Comparison of ENCODE assay signal across 14 mouse cellular contexts in genomic region chr3:30511062-30511640, GRCm38 (mm10). TPM values are rescaled to one million over a fixed set of nuclear protein-coding genes. Genes with fewer than 3 reads are reported as not detected.
DNase-seq lines count a peak whose midpoint lies in the region; ATAC-seq and TF ChIP-seq lines count a peak whose summit lies in the region.
"Had no signal": no experiment of that assay in that cellular context is flagged by ENCODE, and none has a peak within 500 bp of the region (broad histone marks: within the 10 kb centered on the region; RNA-seq: fewer than 3 reads in every experiment).

No protein-coding gene starts in this region.

- peaks cover 69% of the 10 kb centered on the region for H3K27me3 ChIP-seq in forebrain, postnatal 0 days (ENCODE audit: insufficient read depth, low read length)
- peaks cover 53% of the 10 kb centered on the region for H3K27me3 ChIP-seq in forebrain, embryonic 14.5 days (replicated peaks; ENCODE audit: control insufficient read depth, insufficient read depth, low read length)
- H3K27me3 ChIP-seq in midbrain, embryonic 11.5 days (ENCODE audit: control insufficient read depth, insufficient read depth, low read length): peaks cover 38% of the 10 kb centered on the region
- peaks cover 65% of the 10 kb centered on the region for H3K27me3 ChIP-seq in midbrain, embryonic 14.5 days (ENCODE audit: control insufficient read depth, insufficient read depth, low read length)
- peaks cover 54% of the 10 kb centered on the region for H3K27me3 ChIP-seq in lung, embryonic 14.5 days (ENCODE audit: insufficient read depth, low read length)

- no peaks in the 10 kb centered on the region for H3K9me3 ChIP-seq in forebrain, postnatal 0 days (ENCODE audit: low read length)
- no peaks in the 10 kb centered on the region for H3K9me3 ChIP-seq in forebrain, embryonic 14.5 days (replicated peaks; ENCODE audit: control insufficient read depth, low read length)
- no peaks in the 10 kb centered on the region for H3K9me3 ChIP-seq in midbrain, embryonic 11.5 days (ENCODE audit: control insufficient read depth, low read length)
- no peaks in the 10 kb centered on the region for H3K9me3 ChIP-seq in midbrain, embryonic 14.5 days (ENCODE audit: control insufficient read depth, low read length)
- H3K9me3 ChIP-seq in lung, embryonic 14.5 days (ENCODE audit: low read depth, low read length): no peaks in the 10 kb centered on the region
- H3K9me3 ChIP-seq: heart, embryonic 12.5 days; liver, embryonic 15.5 days; midbrain, embryonic 13.5 days had no signal

- H3K9ac ChIP-seq in forebrain, postnatal 0 days: no peak overlapping the region
- no peak overlapping the region for H3K9ac ChIP-seq in forebrain, embryonic 14.5 days (ENCODE audit: low read length)
- no peak overlapping the region for H3K9ac ChIP-seq in midbrain, embryonic 11.5 days (ENCODE audit: low read length)
- no peak overlapping the region for H3K9ac ChIP-seq in midbrain, embryonic 14.5 days (replicated peaks; ENCODE audit: low read length)
- peak overlapping the region; percentile 89 for H3K9ac ChIP-seq in lung, embryonic 14.5 days
- H3K9ac ChIP-seq: liver, embryonic 15.5 days; midbrain, embryonic 13.5 days had no signal

- peak; percentile 0 for DNase-seq in forebrain, postnatal 0 days
- DNase-seq in forebrain, embryonic 14.5 days (ENCODE audit: low spot score): no peak
- DNase-seq in midbrain, embryonic 11.5 days (ENCODE audit: low spot score, missing footprints): peak; percentile 94
- no peak for DNase-seq in midbrain, embryonic 14.5 days
- no peak for DNase-seq in lung, embryonic 14.5 days
- DNase-seq in layer of hippocampus, adult 9-10 months (ENCODE audit: low spot score): no peak
- DNase-seq in cerebellum, postnatal 36 days: no peak
- DNase-seq: adrenal gland, postnatal 10 days; gastrocnemius, postnatal 10 days; spleen, adult 18-20 months had no signal

- H3K4me1 ChIP-seq in forebrain, postnatal 0 days (ENCODE audit: insufficient read depth): no peaks in the 10 kb centered on the region
- peaks cover 10% of the 10 kb centered on the region; the same call in 1 of the 2 replicates for H3K4me1 ChIP-seq in forebrain, embryonic 14.5 days (ENCODE audit: control insufficient read depth, insufficient read depth, low read length)
- peaks cover 22% of the 10 kb centered on the region for H3K4me1 ChIP-seq in midbrain, embryonic 11.5 days (ENCODE audit: control insufficient read depth, insufficient read depth, low read length)
- H3K4me1 ChIP-seq in midbrain, embryonic 14.5 days (ENCODE audit: control insufficient read depth, insufficient read depth, low read length): peaks cover 26% of the 10 kb centered on the region; the same call in 1 of the 2 replicates
- H3K4me1 ChIP-seq in lung, embryonic 14.5 days (ENCODE audit: insufficient read depth): peaks cover 4% of the 10 kb centered on the region; the same call in 1 of the 2 replicates

- H3K4me3 ChIP-seq in forebrain, postnatal 0 days (ENCODE audit: low read depth, low read length): no peak overlapping the region
- H3K4me3 ChIP-seq in forebrain, embryonic 14.5 days (ENCODE audit: low read depth, low read length): no peak overlapping the region
- H3K4me3 ChIP-seq in midbrain, embryonic 11.5 days (ENCODE audit: low read depth, low read length): no peak overlapping the region
- H3K4me3 ChIP-seq in midbrain, embryonic 14.5 days (replicated peaks; ENCODE audit: low read depth, low read length): no peak overlapping the region
- H3K4me3 ChIP-seq in lung, embryonic 14.5 days (ENCODE audit: low read depth, low read length): no peak overlapping the region
- H3K4me3 ChIP-seq: liver, embryonic 15.5 days had no signal

- H3K36me3 ChIP-seq in forebrain, postnatal 0 days (ENCODE audit: insufficient read depth): no peaks in the 10 kb centered on the region
- no peaks in the 10 kb centered on the region for H3K36me3 ChIP-seq in forebrain, embryonic 14.5 days (ENCODE audit: control insufficient read depth, insufficient read depth, low read length)
- H3K36me3 ChIP-seq in midbrain, embryonic 11.5 days (ENCODE audit: control insufficient read depth, insufficient read depth, low read length): no peaks in the 10 kb centered on the region
- no peaks in the 10 kb centered on the region for H3K36me3 ChIP-seq in midbrain, embryonic 14.5 days (ENCODE audit: control insufficient read depth, insufficient read depth, low read length)
- no peaks in the 10 kb centered on the region for H3K36me3 ChIP-seq in lung, embryonic 14.5 days (ENCODE audit: insufficient read depth)
- H3K36me3 ChIP-seq: heart, embryonic 12.5 days; liver, embryonic 15.5 days; midbrain, embryonic 13.5 days had no signal

- H3K27ac ChIP-seq in forebrain, postnatal 0 days (ENCODE audit: low read depth, low read length): no peak overlapping the region
- no peak overlapping the region for H3K27ac ChIP-seq in forebrain, embryonic 14.5 days (ENCODE audit: low read depth, low read length)
- H3K27ac ChIP-seq in midbrain, embryonic 11.5 days (ENCODE audit: low read depth, low read length): no peak overlapping the region
- H3K27ac ChIP-seq in midbrain, embryonic 14.5 days (replicated peaks; ENCODE audit: low read depth, low read length): no peak overlapping the region
- H3K27ac ChIP-seq in lung, embryonic 14.5 days (ENCODE audit: low read depth): peak overlapping the region; percentile 97
- H3K27ac ChIP-seq: liver, embryonic 15.5 days; midbrain, embryonic 13.5 days had no signal

- no peak for ATAC-seq in forebrain, postnatal 0 days
- no peak for ATAC-seq in forebrain, embryonic 14.5 days
- no peak for ATAC-seq in midbrain, embryonic 11.5 days (ENCODE audit: low FRiP score)
- no peak for ATAC-seq in midbrain, embryonic 14.5 days (ENCODE audit: low FRiP score, low TSS enrichment)
- no peak for ATAC-seq in lung, embryonic 14.5 days (ENCODE audit: insufficient read depth)
- ATAC-seq in cerebellum, adult (ENCODE audit: insufficient number of reproducible peaks, low FRiP score, low TSS enrichment): no peak
- ATAC-seq: midbrain, embryonic 13.5 days had no signal

- no peak for TF ChIP-seq CTCF in forebrain, postnatal 0 days (IDR thresholded peaks at IDR 0.05; ENCODE audit: low read depth)
- no peak for TF ChIP-seq CTCF in lung, embryonic 14.5 days (IDR thresholded peaks at IDR 0.05; ENCODE audit: low read depth)

- WGBS in forebrain, postnatal 0 days: 35% methylated on average over 4 of the region's 4 CpGs
- 37% methylated on average over 4 of the region's 4 CpGs for WGBS in forebrain, embryonic 14.5 days
- 14% methylated on average over 4 of the region's 4 CpGs for WGBS in midbrain, embryonic 11.5 days
- 34% methylated on average over 4 of the region's 4 CpGs for WGBS in midbrain, embryonic 14.5 days
- WGBS in lung, embryonic 14.5 days: 22% methylated on average over 4 of the region's 4 CpGs

- H3K4me2 ChIP-seq in forebrain, postnatal 0 days (ENCODE audit: low read depth): no peak overlapping the region
- no peak overlapping the region for H3K4me2 ChIP-seq in forebrain, embryonic 14.5 days (ENCODE audit: low read length)
- H3K4me2 ChIP-seq in midbrain, embryonic 11.5 days: no peak overlapping the region
- H3K4me2 ChIP-seq in midbrain, embryonic 14.5 days (ENCODE audit: low read length): no peak overlapping the region
- H3K4me2 ChIP-seq in lung, embryonic 14.5 days: peak overlapping the region; percentile 78
- H3K4me2 ChIP-seq: liver, embryonic 15.5 days had no signal

RNA-seq across cellular contexts. Expression of gene Mecom, which starts 36.7 kb away (rescaled TPM):
- total RNA-seq in forebrain, postnatal 0 days (2014; rRNA removed): 3.2 and 3.9 TPM in 2 replicates
- 1.9 TPM in 2 replicates for polyA plus RNA-seq in forebrain, postnatal 0 days (2015; fragmentation: Nextera tagmentation; extraction: Ambion mirVana)
- polyA plus RNA-seq in forebrain, embryonic 14.5 days (2014; fragmentation: Nextera tagmentation; extraction: Ambion mirVana): 3.2 and 4.0 TPM in 2 replicates
- polyA plus RNA-seq in midbrain, embryonic 11.5 days (2014; fragmentation: Nextera tagmentation; extraction: Ambion mirVana): 32.7 and 37.1 TPM in 2 replicates
- polyA plus RNA-seq in midbrain, embryonic 14.5 days (2014; fragmentation: Nextera tagmentation; extraction: Ambion mirVana): 4.6 and 10.1 TPM in 2 replicates
- polyA plus RNA-seq in lung, embryonic 14.5 days (2014; fragmentation: Nextera tagmentation; extraction: Ambion mirVana): 74.0 and 77.5 TPM in 2 replicates

Comparison
In these comparisons a context has a peak if more than half of its experiments do, and no peak if none do; other contexts are left out.
1. DNase-seq: peak in forebrain, postnatal 0 days (single experiment) and midbrain, embryonic 11.5 days (single experiment); none in forebrain, embryonic 14.5 days (single experiment), midbrain, embryonic 14.5 days (single experiment), lung, embryonic 14.5 days (single experiment), layer of hippocampus, adult 9-10 months (single experiment) and cerebellum, postnatal 36 days (0 of 2).